Mouse (Mus musculus): ENCODE data around the gene Mcam. TPM values are rescaled to one million over a fixed set of nuclear protein-coding genes. Genes with fewer than 3 reads are reported as not detected.

Gene Mcam
- polyA plus RNA-seq, 1 experiment, result 14.3 TPM

GRCm38 (mm10) chr9:44130034-44130433 is 4.2 kb upstream of the Mcam start:
- Histone ChIP-seq H3K27ac (ENCODE audit: control insufficient read depth, insufficient read depth, low read depth, low read length) (peak overlapping the region; percentile 63; the same call in 1 of the 2 replicates), H3K36me3 (ENCODE audit: control insufficient read depth, insufficient read depth, low read length) (no peaks in the 10 kb centered on the region), H3K27me3 (ENCODE audit: control insufficient read depth, insufficient read depth, low read length) (no peaks in the 10 kb centered on the region), H3K4me1 (ENCODE audit: control insufficient read depth, insufficient read depth, low read length) (peaks cover 28% of the 10 kb centered on the region), H3K4me3 (ENCODE audit: control insufficient read depth, low read depth, low read length) (peak overlapping the region; percentile 57)
- TF ChIP-seq POLR2A (IDR thresholded peaks at IDR 0.05; ENCODE audit: control insufficient read depth, low read depth, low read length) (peak; percentile 11; the same call in 1 of the 2 replicates), CTCF (IDR thresholded peaks at IDR 0.05; ENCODE audit: control insufficient read depth, insufficient read depth, insufficient replicate concordance, low read depth, low read length) (no peak)

GRCm38 (mm10) chr9:44130581-44131275 is 3.5 kb upstream of the Mcam start:
- Histone ChIP-seq H3K36me3 (ENCODE audit: control insufficient read depth, insufficient read depth, low read length) (no peaks in the 10 kb centered on the region), H3K27me3 (ENCODE audit: control insufficient read depth, insufficient read depth, low read length) (no peaks in the 10 kb centered on the region), H3K4me1 (ENCODE audit: control insufficient read depth, insufficient read depth, low read length) (peaks cover 33% of the 10 kb centered on the region), H3K27ac (ENCODE audit: control insufficient read depth, insufficient read depth, low read depth, low read length) (no peak overlapping the region; the same call in 1 of the 2 replicates), H3K4me3 (ENCODE audit: control insufficient read depth, low read depth, low read length) (no peak overlapping the region; the same call in none of the 2 replicates)
- TF ChIP-seq CTCF (IDR thresholded peaks at IDR 0.05; ENCODE audit: control insufficient read depth, insufficient read depth, insufficient replicate concordance, low read depth, low read length), result no peak
- no peak for TF ChIP-seq POLR2A (IDR thresholded peaks at IDR 0.05; ENCODE audit: control insufficient read depth, low read depth, low read length)

DNA sequence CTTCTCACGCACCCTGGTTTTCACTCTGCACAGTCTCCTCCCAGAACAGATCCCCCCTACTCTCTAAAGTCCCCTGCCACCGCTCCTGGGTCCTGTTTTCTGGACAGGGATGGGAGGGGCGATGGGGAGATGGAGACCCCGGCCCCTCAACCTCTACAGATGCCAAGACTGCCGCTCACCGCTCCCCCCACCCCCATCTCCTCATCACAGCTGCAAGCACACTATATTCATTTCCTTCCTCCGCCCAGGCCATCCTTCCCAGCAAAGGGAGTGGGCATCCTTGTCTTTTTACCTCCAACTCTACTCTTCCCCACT is 3.0 kb upstream of the Mcam start:
- H3K27ac ChIP-seq (ENCODE audit: control insufficient read depth, insufficient read depth, low read depth, low read length), result no peak overlapping the region
- TF ChIP-seq POLR2A (IDR thresholded peaks at IDR 0.05; ENCODE audit: control insufficient read depth, low read depth, low read length) (no peak), CTCF (IDR thresholded peaks at IDR 0.05; ENCODE audit: control insufficient read depth, insufficient read depth, insufficient replicate concordance, low read depth, low read length) (no peak)
- no peaks in the 10 kb centered on the region for H3K27me3 ChIP-seq (ENCODE audit: control insufficient read depth, insufficient read depth, low read length)
- H3K4me3 ChIP-seq (ENCODE audit: control insufficient read depth, low read depth, low read length), result no peak overlapping the region
- H3K36me3 ChIP-seq (ENCODE audit: control insufficient read depth, insufficient read depth, low read length), result no peaks in the 10 kb centered on the region
- peaks cover 35% of the 10 kb centered on the region for H3K4me1 ChIP-seq (ENCODE audit: control insufficient read depth, insufficient read depth, low read length)

GRCm38 (mm10) chr9:44132200-44132599 is 2.1 kb upstream of the Mcam start:
- Histone ChIP-seq H3K4me1 (ENCODE audit: control insufficient read depth, insufficient read depth, low read length) (peaks cover 36% of the 10 kb centered on the region), H3K4me3 (ENCODE audit: control insufficient read depth, low read depth, low read length) (no peak overlapping the region), H3K27me3 (ENCODE audit: control insufficient read depth, insufficient read depth, low read length) (no peaks in the 10 kb centered on the region), H3K36me3 (ENCODE audit: control insufficient read depth, insufficient read depth, low read length) (no peaks in the 10 kb centered on the region), H3K27ac (ENCODE audit: control insufficient read depth, insufficient read depth, low read depth, low read length) (no peak overlapping the region)
- TF ChIP-seq CTCF (IDR thresholded peaks at IDR 0.05; ENCODE audit: control insufficient read depth, insufficient read depth, insufficient replicate concordance, low read depth, low read length), result no peak
- TF ChIP-seq POLR2A (IDR thresholded peaks at IDR 0.05; ENCODE audit: control insufficient read depth, low read depth, low read length), result no peak

DNA sequence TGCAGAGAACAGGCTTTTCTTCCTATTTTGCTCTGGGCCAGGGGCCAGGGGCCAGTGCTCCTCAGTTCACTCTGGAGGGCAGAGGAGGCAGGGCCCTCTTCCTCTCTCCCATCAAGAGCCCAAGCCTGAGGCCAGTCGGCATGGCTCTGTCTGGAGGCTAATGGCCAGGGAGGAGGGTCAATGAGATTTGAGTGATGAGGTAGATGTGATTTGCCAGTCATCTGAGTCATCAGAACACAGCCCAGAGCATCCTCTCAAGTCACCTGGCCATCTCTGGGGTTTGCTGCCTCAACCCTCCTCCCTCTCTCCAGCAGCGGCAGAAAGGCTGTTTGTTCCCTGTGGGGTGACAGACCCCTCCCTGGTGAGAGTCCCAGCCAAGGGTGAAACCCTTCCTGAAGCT is 982 bp upstream of the Mcam start:
- Histone ChIP-seq H3K4me1 (ENCODE audit: control insufficient read depth, insufficient read depth, low read length) (peaks cover 36% of the 10 kb centered on the region), H3K27ac (ENCODE audit: control insufficient read depth, insufficient read depth, low read depth, low read length) (peak overlapping the region; percentile 56; the same call in 1 of the 2 replicates), H3K27me3 (ENCODE audit: control insufficient read depth, insufficient read depth, low read length) (no peaks in the 10 kb centered on the region), H3K4me3 (ENCODE audit: control insufficient read depth, low read depth, low read length) (no peak overlapping the region), H3K36me3 (ENCODE audit: control insufficient read depth, insufficient read depth, low read length) (no peaks in the 10 kb centered on the region)
- TF ChIP-seq POLR2A (IDR thresholded peaks at IDR 0.05; ENCODE audit: control insufficient read depth, low read depth, low read length) (no peak), CTCF (IDR thresholded peaks at IDR 0.05; ENCODE audit: control insufficient read depth, insufficient read depth, insufficient replicate concordance, low read depth, low read length) (no peak)

DNA sequence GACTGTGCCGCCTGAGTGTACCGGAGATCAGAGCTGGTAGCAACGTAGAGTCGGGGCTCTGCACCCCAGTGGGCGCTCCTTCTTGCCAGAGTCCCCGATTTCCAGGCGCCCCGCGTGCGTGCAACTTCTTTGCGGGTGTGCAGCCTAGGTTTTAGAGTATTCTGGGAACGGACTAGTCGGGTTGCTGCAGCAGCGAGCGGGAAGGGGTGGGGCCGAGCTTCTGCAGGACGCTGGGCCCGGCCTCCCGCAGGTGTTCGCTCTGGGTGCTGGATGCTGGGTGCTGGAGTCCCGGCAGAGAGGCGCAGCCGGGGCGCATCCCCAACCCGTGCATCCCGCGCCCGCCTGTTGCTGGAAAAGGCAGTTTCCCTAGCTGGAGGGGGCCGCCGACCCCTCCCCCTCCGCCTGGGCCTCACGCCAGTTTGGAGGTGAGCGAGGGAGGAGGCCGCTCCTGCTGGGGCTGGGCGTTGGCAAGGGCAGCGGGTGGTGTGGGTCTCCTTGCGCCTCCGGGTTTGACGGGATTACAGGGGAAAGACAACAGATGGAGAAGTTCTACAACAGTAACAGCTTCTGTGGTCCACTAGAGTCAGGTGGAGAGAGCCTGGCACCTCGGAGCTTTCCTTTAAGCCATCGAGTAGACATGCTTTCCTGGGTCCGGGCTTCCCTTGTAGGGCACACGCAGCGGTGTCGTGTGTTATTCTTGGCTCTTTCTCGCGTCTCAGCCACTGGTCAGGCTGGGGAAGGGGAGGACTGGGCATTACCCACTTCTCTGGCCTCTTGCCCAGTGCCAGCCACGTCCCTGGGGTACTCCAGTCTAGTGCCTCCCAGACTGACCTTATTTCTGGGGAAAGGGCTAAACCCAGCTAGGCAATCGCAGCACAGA is 822 bp downstream of the Mcam start:
- Histone ChIP-seq H3K27me3 (ENCODE audit: control insufficient read depth, insufficient read depth, low read length) (no peaks in the 10 kb centered on the region), H3K4me3 (ENCODE audit: control insufficient read depth, low read depth, low read length) (peak overlapping the region; percentile 86), H3K4me1 (ENCODE audit: control insufficient read depth, insufficient read depth, low read length) (peaks cover 29% of the 10 kb centered on the region), H3K27ac (ENCODE audit: control insufficient read depth, insufficient read depth, low read depth, low read length) (peak overlapping the region; percentile 35), H3K36me3 (ENCODE audit: control insufficient read depth, insufficient read depth, low read length) (no peaks in the 10 kb centered on the region)
- TF ChIP-seq POLR2A (IDR thresholded peaks at IDR 0.05; ENCODE audit: control insufficient read depth, low read depth, low read length) (no peak), CTCF (IDR thresholded peaks at IDR 0.05; ENCODE audit: control insufficient read depth, insufficient read depth, insufficient replicate concordance, low read depth, low read length) (no peak)

GRCm38 (mm10) chr9:44135731-44136411 is 1.6 kb downstream of the Mcam start:
- Histone ChIP-seq H3K4me1 (ENCODE audit: control insufficient read depth, insufficient read depth, low read length) (peaks cover 23% of the 10 kb centered on the region), H3K36me3 (ENCODE audit: control insufficient read depth, insufficient read depth, low read length) (no peaks in the 10 kb centered on the region), H3K4me3 (ENCODE audit: control insufficient read depth, low read depth, low read length) (peak overlapping the region; percentile 86), H3K27ac (ENCODE audit: control insufficient read depth, insufficient read depth, low read depth, low read length) (peak overlapping the region; percentile 35), H3K27me3 (ENCODE audit: control insufficient read depth, insufficient read depth, low read length) (no peaks in the 10 kb centered on the region)
- TF ChIP-seq CTCF (IDR thresholded peaks at IDR 0.05; ENCODE audit: control insufficient read depth, insufficient read depth, insufficient replicate concordance, low read depth, low read length), result no peak
- no peak for TF ChIP-seq POLR2A (IDR thresholded peaks at IDR 0.05; ENCODE audit: control insufficient read depth, low read depth, low read length)
